Mouse (Mus musculus) adrenal gland, postnatal 4 days (tissue): ENCODE measurements around the gene Bcs1l. TPM values are rescaled to one million over a fixed set of nuclear protein-coding genes. Genes with fewer than 3 reads are reported as not detected.

ENCODE experiments used
- microRNA-seq: library from miRNA; unstranded; fragments of <30 nt; microRNA quantifications from one replicate; pipeline ENCODE4 v1.2.0, GENCODE M21; 2021
- total RNA-seq, 2 experiments: library from RNA; stranded (reverse); gene quantifications; 2 replicates each; pipeline ENCODE4 v1.2.3; 2021

Bcs1l gene
- total RNA-seq, 2 experiments from 2014 or later: 22.2 to 23.5 TPM

Small RNAs within 50 kb of the gene (microRNA-seq; reads per million reads assigned to microRNA genes)
- not detected for gene Gm25035

Other genes starting within 250 kb of the Bcs1l start
- gene Catip, start 226.2 kb upstream of the Bcs1l start, total RNA-seq: under 1 TPM; 0.48 to 0.50 TPM
- gene Slc11a1, start 213.1 kb upstream of the Bcs1l start, total RNA-seq: 10 to 100 TPM; 10.2 to 13.6 TPM
- 100 to 1,000 TPM; 156 to 162 TPM for gene Ctdsp1, start 196.8 kb upstream of the Bcs1l start, total RNA-seq
- gene Vil1, start 178.9 kb upstream of the Bcs1l start, total RNA-seq: 1 to 10 TPM; 1.6 to 7.1 TPM
- 10 to 100 TPM; 43.9 to 44.4 TPM for gene Cnot9, start 82.2 kb upstream of the Bcs1l start, total RNA-seq
- 1 to 10 TPM in 1 of 2 experiments, under 1 TPM in 1; 0.90 to 1.1 TPM for gene Plcd4, start 45.4 kb upstream of the Bcs1l start, total RNA-seq
- gene Usp37, start 44.0 kb upstream of the Bcs1l start, total RNA-seq: 10 to 100 TPM; 28.4 to 31.1 TPM
- gene Zfp142, start within 50 bp of the Bcs1l start, total RNA-seq: 10 to 100 TPM; 15.7 to 15.8 TPM
- 10 to 100 TPM; 51.9 to 58.5 TPM for gene Rnf25, start 13.1 kb downstream of the Bcs1l start, total RNA-seq
- gene Stk36, start 13.2 kb downstream of the Bcs1l start, total RNA-seq: 1 to 10 TPM; 5.1 to 6.0 TPM
- gene Ttll4, start 73.5 kb downstream of the Bcs1l start, total RNA-seq: 10 to 100 TPM; 27.8 to 30.2 TPM
- 1 to 10 TPM; 6.2 to 8.0 TPM for gene Cyp27a1, start 125.3 kb downstream of the Bcs1l start, total RNA-seq
- gene Prkag3, start 160.9 kb downstream of the Bcs1l start, total RNA-seq: under 1 TPM; 0.42 to 0.45 TPM
- 1 to 10 TPM; 3.1 to 3.5 TPM for gene Wnt6, start 183.6 kb downstream of the Bcs1l start, total RNA-seq
- under 1 TPM; 0.23 to 0.50 TPM for gene Wnt10a, start 203.2 kb downstream of the Bcs1l start, total RNA-seq